Mouse (Mus musculus): ENCODE measurements around the gene Chrne. TPM values are rescaled to one million over a fixed set of nuclear protein-coding genes. Genes with fewer than 3 reads are reported as not detected.

Chrne gene
- polyA plus RNA-seq, 2 experiments = not detected

DNA sequence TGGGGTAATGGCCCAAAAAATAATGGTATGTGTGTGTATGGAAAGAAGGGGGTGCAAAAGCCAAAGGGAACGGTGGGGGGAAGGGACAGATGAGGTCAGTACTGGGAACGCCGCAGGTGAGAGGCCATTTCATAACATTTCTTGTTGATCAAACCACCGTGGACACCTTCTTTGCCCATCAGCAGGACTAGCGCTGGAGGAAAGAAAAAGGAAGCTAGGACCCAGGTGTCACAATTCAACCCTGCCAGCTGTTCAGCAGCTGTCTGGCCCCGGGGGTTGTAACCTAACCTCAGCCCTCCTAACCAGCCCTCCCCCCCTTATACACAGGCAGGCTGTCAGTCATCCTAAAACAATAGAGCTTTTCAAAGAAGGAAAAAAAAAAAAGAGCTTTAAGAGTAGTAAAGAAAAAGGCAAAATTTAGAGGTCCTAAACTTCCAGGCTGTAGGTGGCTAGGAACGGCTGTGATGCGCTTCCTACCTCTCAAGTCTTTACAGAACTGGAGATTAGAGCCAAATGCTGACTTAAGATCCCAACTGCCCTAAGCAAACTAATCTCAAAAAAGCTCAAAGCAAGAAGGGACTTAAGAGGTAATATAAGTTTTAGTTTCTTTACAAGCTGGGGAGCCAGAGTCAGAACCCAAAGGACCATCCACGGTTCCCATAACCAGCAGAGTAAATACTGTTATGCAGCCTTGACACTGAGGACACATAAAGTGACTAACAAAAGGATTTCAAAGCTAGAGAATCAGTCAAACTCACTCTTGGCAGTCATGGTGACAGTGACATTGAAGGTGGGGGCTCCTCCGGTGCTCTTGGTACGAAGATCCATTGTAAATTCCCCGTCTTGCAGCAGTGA, 33.2 kb upstream of the Chrne start:
- Histone ChIP-seq H3K9me3 (ENCODE audit: control insufficient read depth, low read length) (no peaks in the 10 kb centered on the region), H3K27ac (peak overlapping the region; percentile 91), H3K4me3 (ENCODE audit: insufficient read depth in 1 of 2, low read depth in 2 of 2, low read length in 2 of 2) (peak overlapping the region; percentile 85 to 97), H3K9ac (replicated peaks) (peak overlapping the region; percentile 99), H3K4me1 (replicated peaks; ENCODE audit: control insufficient read depth in 2 of 2, insufficient read depth in 2 of 2, low read length in 1 of 2) (peaks cover 52% of the 10 kb centered on the region in 2 experiments), H3K4me2 (ENCODE audit: low read depth) (peak overlapping the region; percentile 85), H3K36me3 (replicated peaks; ENCODE audit: control insufficient read depth, insufficient read depth, low read depth) (peaks cover 43% of the 10 kb centered on the region), H3K27me3 (ENCODE audit: control insufficient read depth, insufficient read depth, low read length) (no peaks in the 10 kb centered on the region; the same call in 1 of the 2 replicates)
- 34% methylated on average over 12 of the region's 12 CpGs for WGBS (ENCODE audit: insufficient replicate concordance)
- TF ChIP-seq CTCF (IDR thresholded peaks at IDR 0.05; ENCODE audit: low read depth) = no peak
- TF ChIP-seq EP300 (IDR thresholded peaks at IDR 0.05; ENCODE audit: low read depth) = no peak
- no peak for ATAC-seq (ENCODE audit: insufficient read depth)
- DNase-seq (ENCODE audit: low read depth in 3 of 3, low spot score in 3 of 3) = no peak

DNA sequence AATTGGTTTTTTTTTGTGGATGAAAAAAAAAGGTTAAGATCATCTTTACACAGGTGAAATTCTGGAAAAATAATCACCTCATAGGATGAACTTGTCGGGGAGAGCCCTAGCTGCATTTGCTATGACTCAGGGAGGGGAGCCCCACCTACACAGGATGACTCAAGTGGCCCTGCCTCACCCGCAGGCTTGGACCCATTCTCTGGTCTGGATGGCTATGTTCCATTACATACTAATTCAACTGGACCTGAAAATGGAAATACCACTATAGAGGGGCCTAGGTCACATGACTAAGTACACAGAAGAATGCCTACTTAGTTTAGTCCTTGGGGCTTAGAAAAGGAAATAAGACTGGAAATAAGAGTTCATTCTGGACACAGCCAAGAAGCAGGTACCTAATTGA, 32.4 kb upstream of the Chrne start:
- no peak for DNase-seq (ENCODE audit: low read depth in 3 of 3, low spot score in 3 of 3)
- WGBS (ENCODE audit: insufficient replicate concordance) = 35% methylated on average over 2 of the region's 2 CpGs
- TF ChIP-seq EP300 (IDR thresholded peaks at IDR 0.05; ENCODE audit: low read depth) (no peak), CTCF (IDR thresholded peaks at IDR 0.05; ENCODE audit: low read depth) (no peak)
- peak overlapping the region; percentile 85 for H3K4me2 ChIP-seq (ENCODE audit: low read depth)
- no peaks in the 10 kb centered on the region for H3K9me3 ChIP-seq (ENCODE audit: control insufficient read depth, low read length)
- H3K27me3 ChIP-seq (ENCODE audit: control insufficient read depth, insufficient read depth, low read length) = no peaks in the 10 kb centered on the region; the same call in 1 of the 2 replicates
- peaks cover 43% of the 10 kb centered on the region for H3K36me3 ChIP-seq (replicated peaks; ENCODE audit: control insufficient read depth, insufficient read depth, low read depth)
- H3K9ac ChIP-seq (replicated peaks) = peak overlapping the region; percentile 51
- ATAC-seq (ENCODE audit: insufficient read depth) = no peak
- peak overlapping the region; percentile 91 for H3K27ac ChIP-seq
- peaks cover 45 to 47% of the 10 kb centered on the region in 2 experiments for H3K4me1 ChIP-seq (replicated peaks; ENCODE audit: control insufficient read depth in 2 of 2, insufficient read depth in 2 of 2, low read length in 1 of 2)
- peak overlapping the region in 1 of 2 experiments; percentile 97; a peak in 2 of 4 replicates for H3K4me3 ChIP-seq (ENCODE audit: insufficient read depth in 1 of 2, low read depth in 2 of 2, low read length in 2 of 2)

DNA sequence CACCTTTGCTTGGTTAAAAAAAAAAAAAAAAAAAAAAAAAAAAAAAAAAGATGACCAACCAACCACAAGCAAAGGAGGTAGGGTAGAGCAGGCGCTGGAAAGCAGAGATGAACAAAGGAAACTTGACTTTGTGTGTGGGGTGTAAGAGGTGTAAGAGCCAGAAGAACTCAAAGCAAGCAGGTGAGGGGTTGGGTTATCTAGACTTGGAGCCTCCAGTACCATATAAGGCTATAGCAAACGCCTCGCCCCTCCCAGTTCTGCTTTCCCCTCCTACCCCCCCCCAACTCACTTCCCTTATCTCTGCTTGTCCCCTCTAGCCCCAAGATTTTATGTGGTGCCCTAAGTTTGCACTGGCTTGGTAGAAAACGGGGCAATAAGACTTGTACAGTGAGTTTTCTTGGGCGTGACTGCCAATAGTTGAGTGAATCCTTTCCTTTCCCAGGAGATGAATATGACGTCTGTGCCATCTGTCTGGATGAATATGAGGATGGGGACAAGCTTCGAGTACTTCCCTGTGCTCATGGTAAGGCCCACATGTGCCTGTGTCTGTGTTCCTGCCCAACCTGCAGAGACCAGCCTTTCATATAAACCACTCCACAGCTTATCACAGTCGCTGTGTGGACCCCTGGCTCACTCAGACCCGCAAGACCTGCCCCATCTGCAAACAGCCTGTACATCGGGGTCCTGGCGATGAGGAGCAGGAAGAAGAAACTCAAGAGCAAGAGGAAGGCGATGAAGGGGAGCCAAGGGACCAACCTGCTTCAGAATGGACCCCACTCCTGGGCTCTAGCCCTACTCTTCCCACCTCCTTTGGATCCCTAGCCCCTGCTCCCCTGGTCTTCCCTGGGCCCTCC, 31.5 kb upstream of the Chrne start:
- 40% methylated on average over 12 of the region's 12 CpGs for whole genome bisulfite sequencing (ENCODE audit: insufficient replicate concordance)
- Histone ChIP-seq H3K27me3 (ENCODE audit: control insufficient read depth, insufficient read depth, low read length) (no peaks in the 10 kb centered on the region), H3K9me3 (ENCODE audit: control insufficient read depth, low read length) (no peaks in the 10 kb centered on the region), H3K4me1 (replicated peaks; ENCODE audit: control insufficient read depth in 2 of 2, insufficient read depth in 2 of 2, low read length in 1 of 2) (peaks cover 46 to 52% of the 10 kb centered on the region in 2 experiments), H3K4me2 (ENCODE audit: low read depth) (peak overlapping the region; percentile 85), H3K4me3 (ENCODE audit: insufficient read depth in 1 of 2, low read depth in 2 of 2, low read length in 2 of 2) (peak overlapping the region in 1 of 2 experiments; percentile 19; a peak in 3 of 4 replicates), H3K36me3 (replicated peaks; ENCODE audit: control insufficient read depth, insufficient read depth, low read depth) (peaks cover 43% of the 10 kb centered on the region), H3K27ac (peak overlapping the region; percentile 91), H3K9ac (replicated peaks) (peak overlapping the region; percentile 32; the same call in 1 of the 2 replicates)
- no peak for TF ChIP-seq CTCF (IDR thresholded peaks at IDR 0.05; ENCODE audit: low read depth)
- 0 out of 2 replicates have a peak, but pooled peaks have one; percentile 6 for TF ChIP-seq EP300 (IDR thresholded peaks at IDR 0.05; ENCODE audit: low read depth)
- no peak for DNase-seq (ENCODE audit: low read depth in 3 of 3, low spot score in 3 of 3)
- ATAC-seq (ENCODE audit: insufficient read depth) = no peak

DNA sequence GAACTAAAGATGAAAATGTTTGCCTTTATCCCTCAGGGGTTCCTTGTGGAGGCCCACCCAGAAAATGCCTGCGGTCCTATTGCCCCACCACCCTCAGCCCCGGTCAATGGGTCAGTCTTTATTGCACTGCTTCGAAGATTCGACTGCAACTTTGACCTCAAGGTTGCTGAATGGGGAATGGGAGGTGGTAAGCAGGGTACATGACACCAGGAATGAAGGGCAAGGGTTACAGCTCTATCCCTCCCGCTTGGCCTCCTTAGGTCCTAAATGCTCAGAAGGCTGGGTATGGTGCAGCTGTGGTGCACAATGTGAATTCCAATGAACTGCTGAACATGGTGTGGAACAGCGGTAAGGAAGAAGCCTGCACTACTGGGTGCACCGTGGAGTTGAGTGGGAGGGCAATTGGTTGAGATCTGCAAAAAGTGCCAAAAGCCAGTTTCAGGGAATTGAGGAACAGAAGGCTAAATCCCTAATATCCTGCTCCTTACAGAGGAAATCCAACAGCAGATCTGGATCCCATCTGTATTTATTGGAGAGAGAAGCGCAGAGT, 30.2 kb upstream of the Chrne start:
- Histone ChIP-seq H3K36me3 (replicated peaks; ENCODE audit: control insufficient read depth, insufficient read depth, low read depth) (peaks cover 48% of the 10 kb centered on the region), H3K4me1 (replicated peaks; ENCODE audit: control insufficient read depth in 2 of 2, insufficient read depth in 2 of 2, low read length in 1 of 2) (peaks cover 43 to 56% of the 10 kb centered on the region in 2 experiments), H3K27me3 (ENCODE audit: control insufficient read depth, insufficient read depth, low read length) (no peaks in the 10 kb centered on the region), H3K9ac (replicated peaks) (peak overlapping the region; percentile 99), H3K4me2 (ENCODE audit: low read depth) (peak overlapping the region; percentile 85), H3K4me3 (ENCODE audit: insufficient read depth in 1 of 2, low read depth in 2 of 2, low read length in 2 of 2) (peak overlapping the region; percentile 82 to 93; a peak in 3 of 4 replicates), H3K9me3 (ENCODE audit: control insufficient read depth, low read length) (no peaks in the 10 kb centered on the region), H3K27ac (peak overlapping the region; percentile 95)
- DNase-seq (ENCODE audit: low read depth in 3 of 3, low spot score in 3 of 3) (no peak), ATAC-seq (ENCODE audit: insufficient read depth) (no peak)
- TF ChIP-seq EP300 (IDR thresholded peaks at IDR 0.05; ENCODE audit: low read depth) = no peak
- no peak for TF ChIP-seq CTCF (IDR thresholded peaks at IDR 0.05; ENCODE audit: low read depth)
- 71% methylated on average over 8 of the region's 8 CpGs for WGBS (ENCODE audit: insufficient replicate concordance)

All from liver, embryonic 14.5 days (tissue).